In genomic region chr19:55138506-55138905, GRCm38 (mm10) we compare ENCODE assay signal across 23 mouse cellular contexts. TPM values are rescaled to one million over a fixed set of nuclear protein-coding genes. Genes with fewer than 3 reads are reported as not detected.
DNase-seq lines count a peak whose midpoint lies in the region; ATAC-seq lines count a peak whose summit lies in the region.
"Had no signal": no experiment of that assay in that cellular context is flagged by ENCODE, and none has a peak within 500 bp of the region (broad histone marks: within the 10 kb centered on the region; RNA-seq: fewer than 3 reads in every experiment).

No protein-coding gene starts in this region.

- no peak for ATAC-seq in lung, embryonic 15.5 days (ENCODE audit: borderline replicate concordance, extremely low read depth, low FRiP score, low TSS enrichment)
- ATAC-seq: forebrain, embryonic 15.5 days; intestine, postnatal 0 days had no signal

- H3K27me3 ChIP-seq in lung, embryonic 15.5 days: no peaks in the 10 kb centered on the region
- 0 out of 2 replicates have a peak, but pooled peaks cover 4% of the 10 kb centered on the region for H3K27me3 ChIP-seq in heart, embryonic 10.5 days (ENCODE audit: insufficient read depth, poor library complexity, severe bottlenecking)
- H3K27me3 ChIP-seq: embryonic facial prominence, embryonic 12.5 days; forebrain, embryonic 15.5 days; heart, embryonic 15.5 days; liver, embryonic 15.5 days; midbrain, embryonic 13.5 days; stomach, embryonic 15.5 days had no signal

- no peaks in the 10 kb centered on the region for H3K9me3 ChIP-seq in lung, embryonic 15.5 days
- no peaks in the 10 kb centered on the region for H3K9me3 ChIP-seq in heart, embryonic 10.5 days
- H3K9me3 ChIP-seq: embryonic facial prominence, embryonic 12.5 days; forebrain, embryonic 15.5 days; heart, embryonic 15.5 days; liver, embryonic 15.5 days; midbrain, embryonic 13.5 days; stomach, embryonic 15.5 days had no signal

- no peak overlapping the region for H3K9ac ChIP-seq in lung, embryonic 15.5 days
- H3K9ac ChIP-seq: embryonic facial prominence, embryonic 12.5 days; forebrain, embryonic 15.5 days; heart, embryonic 15.5 days; liver, embryonic 15.5 days; midbrain, embryonic 13.5 days; stomach, embryonic 15.5 days had no signal

- peaks cover 24% of the 10 kb centered on the region for H3K4me1 ChIP-seq in lung, embryonic 15.5 days
- H3K4me1 ChIP-seq in heart, embryonic 10.5 days: peaks cover 14% of the 10 kb centered on the region

- DNase-seq in lung, postnatal 10 days: no peak
- DNase-seq in adrenal gland, adult (ENCODE audit: inconsistent age in 2 of 2, low spot score in 1 of 2): peak; percentile 73 to 92
- DNase-seq in adrenal gland, adult 8-10 months: peak; percentile 75
- DNase-seq in kidney, adult 9 months: peak; percentile 86
- DNase-seq in heart, adult 8-10 months (ENCODE audit: low spot score): no peak
- no peak for DNase-seq in heart, embryonic 10.5 days (ENCODE audit: low spot score)
- DNase-seq: cerebellum, adult 9-10 months; thymus, postnatal 14 days had no signal

- no peak overlapping the region for H3K4me3 ChIP-seq in lung, embryonic 15.5 days
- no peak overlapping the region for H3K4me3 ChIP-seq in heart, embryonic 10.5 days
- H3K4me3 ChIP-seq: embryonic facial prominence, embryonic 12.5 days; forebrain, embryonic 15.5 days; heart, embryonic 15.5 days; left cerebral cortex, adult 2 months; liver, embryonic 15.5 days; midbrain, embryonic 13.5 days; stomach, embryonic 15.5 days had no signal

- H3K27ac ChIP-seq in lung, embryonic 15.5 days: peak overlapping the region; percentile 46; the same call in 1 of the 2 replicates
- no peak overlapping the region for H3K27ac ChIP-seq in heart, embryonic 10.5 days
- H3K27ac ChIP-seq: embryonic facial prominence, embryonic 12.5 days; forebrain, embryonic 15.5 days; heart, embryonic 15.5 days; left cerebral cortex, adult 2 months; liver, embryonic 15.5 days; midbrain, embryonic 13.5 days; stomach, embryonic 15.5 days had no signal

- H3K4me2 ChIP-seq in lung, embryonic 15.5 days: no peak overlapping the region
- H3K4me2 ChIP-seq: embryonic facial prominence, embryonic 12.5 days; forebrain, embryonic 15.5 days; heart, embryonic 15.5 days; liver, embryonic 15.5 days; midbrain, embryonic 13.5 days; stomach, embryonic 15.5 days had no signal

- no peaks in the 10 kb centered on the region for H3K36me3 ChIP-seq in lung, embryonic 15.5 days
- H3K36me3 ChIP-seq in heart, embryonic 10.5 days: no peaks in the 10 kb centered on the region
- H3K36me3 ChIP-seq: embryonic facial prominence, embryonic 12.5 days; forebrain, embryonic 15.5 days; heart, embryonic 15.5 days; liver, embryonic 15.5 days; midbrain, embryonic 13.5 days; stomach, embryonic 15.5 days had no signal

- 85% methylated on average over 7 of the region's 7 CpGs for WGBS in lung, embryonic 15.5 days
- 85% methylated on average over 7 of the region's 7 CpGs for WGBS in heart, embryonic 10.5 days

RNA-seq across cellular contexts. Expression of gene Gpam, which starts 11.5 kb away (rescaled TPM):
- polyA plus RNA-seq in lung, embryonic 15.5 days (2015; fragmentation: Nextera tagmentation; extraction: Ambion mirVana): 28.7 and 29.2 TPM in 2 replicates
- 100 to 1,000 TPM in 3 of 4 experiments, 10 to 100 TPM in 1; 77.4 to 450 (median 220) TPM for total RNA-seq in adrenal gland, adult 8-10 months (2022)
- 100 to 1,000 TPM; 170 to 216 (median 189) TPM for total RNA-seq in heart, adult 8-10 months (2022)
- 12.8 and 14.9 TPM in 2 replicates for polyA plus RNA-seq in heart, embryonic 10.5 days (2016; fragmentation: Nextera tagmentation; extraction: Ambion mirVana)

RNA-seq across cellular contexts. Expression of gene Tectb, which starts 42.0 kb away (rescaled TPM):
- 0.15 TPM in 1 of 2 replicates, not detected in the other for polyA plus RNA-seq in lung, embryonic 15.5 days (2015; fragmentation: Nextera tagmentation; extraction: Ambion mirVana)
- under 1 TPM in 2 of 4 experiments, not detected in 2; 0.55 to 0.66 TPM for total RNA-seq in adrenal gland, adult 8-10 months (2022)
- under 1 TPM; 0.14 to 0.41 (median 0.29) TPM for total RNA-seq in heart, adult 8-10 months (2022)
- 0.08 TPM in 1 of 2 replicates, not detected in the other for polyA plus RNA-seq in heart, embryonic 10.5 days (2016; fragmentation: Nextera tagmentation; extraction: Ambion mirVana)
- total RNA-seq: ES-E14; gastrocnemius, adult 18-20 months; hematopoietic stem cell, adult 5-6 weeks; left cerebral cortex, adult 2 months had no signal
- polyA plus RNA-seq: cortical plate, adult 2 months; heart, embryonic 15.5 days; intestine, postnatal 0 days; limb, embryonic 11.5 days; spleen, adult 2 months; stomach, embryonic 15.5 days had no signal

Comparison
In these comparisons a context has a peak if more than half of its experiments do, and no peak if none do; other contexts are left out.
1. DNase-seq: peak in adrenal gland, adult (2 of 2), adrenal gland, adult 8-10 months (single experiment) and kidney, adult 9 months (single experiment); none in lung, postnatal 10 days (single experiment), heart, adult 8-10 months (single experiment) and heart, embryonic 10.5 days (single experiment).